Mouse (Mus musculus): ENCODE results near the gene Cdcp1.

Gene Cdcp1

GRCm38 (mm10) chr9:123215621-123216440 lies at the start of gene Cdcp1:
Gene Cdcp1, minus strand, starts transcription at chr9:123216038.
- DNase-seq: peak; percentile 76 to 92

- DNase-seq: peak; percentile 90 to 92
Observed at GRCm38 (mm10) chr9:123260611-123261021, 44.8 kb upstream of the Cdcp1 start, which contains the start of gene Tmem158. Gene Tmem158, minus strand, starts transcription at chr9:123260764.

GRCm38 (mm10) chr9:123259896-123260610 lies 44.2 kb upstream of the Cdcp1 start:
- peak; percentile 22 to 89 for DNase-seq

- peak in 1 of 2 experiments; percentile 84 for DNase-seq
Observed at GRCm38 (mm10) chr9:123259461-123259895, 43.6 kb upstream of the Cdcp1 start.

- DNase-seq: no peak
Observed at GRCm38 (mm10) chr9:123258796-123259195, 43.0 kb upstream of the Cdcp1 start.

- no peak for DNase-seq
Observed at GRCm38 (mm10) chr9:123255736-123256135, 39.9 kb upstream of the Cdcp1 start.

- no peak for DNase-seq
Observed at GRCm38 (mm10) chr9:123247992-123248391, 32.2 kb upstream of the Cdcp1 start.

- no peak for DNase-seq
Observed at GRCm38 (mm10) chr9:123245146-123245545, 29.3 kb upstream of the Cdcp1 start.

GRCm38 (mm10) chr9:123243988-123244387 lies 28.1 kb upstream of the Cdcp1 start:
- DNase-seq: no peak

- DNase-seq: no peak
Observed at GRCm38 (mm10) chr9:123241191-123241590, 25.4 kb upstream of the Cdcp1 start.

- no peak for DNase-seq
Observed at GRCm38 (mm10) chr9:123240751-123241150, 24.9 kb upstream of the Cdcp1 start.

GRCm38 (mm10) chr9:123240271-123240670 lies 24.4 kb upstream of the Cdcp1 start:
- no peak for DNase-seq

- DNase-seq: no peak
Observed at GRCm38 (mm10) chr9:123239651-123240050, 23.8 kb upstream of the Cdcp1 start.

GRCm38 (mm10) chr9:123238256-123239045 lies 22.6 kb upstream of the Cdcp1 start:
- no peak for DNase-seq

- peak; percentile 72 to 83 for DNase-seq
Observed at GRCm38 (mm10) chr9:123237739-123238138, 21.9 kb upstream of the Cdcp1 start.

- DNase-seq: peak in 1 of 2 experiments; percentile 57
Observed at GRCm38 (mm10) chr9:123235621-123236020, 19.8 kb upstream of the Cdcp1 start.

GRCm38 (mm10) chr9:123229826-123230225 lies 14.0 kb upstream of the Cdcp1 start:
- no peak for DNase-seq

- no peak for DNase-seq
Observed at GRCm38 (mm10) chr9:123228671-123229070, 12.8 kb upstream of the Cdcp1 start.

- no peak for DNase-seq
Observed at GRCm38 (mm10) chr9:123227106-123227750, 11.4 kb upstream of the Cdcp1 start.

- DNase-seq: peak in 1 of 2 experiments; percentile 34
Observed at GRCm38 (mm10) chr9:123224863-123225431, 9.1 kb upstream of the Cdcp1 start.

- DNase-seq: no peak
Observed at GRCm38 (mm10) chr9:123219826-123220225, 4.0 kb upstream of the Cdcp1 start.

GRCm38 (mm10) chr9:123213371-123213770 lies 2.5 kb downstream of the Cdcp1 start:
- DNase-seq: peak; percentile 48 to 81

All from kidney, postnatal 25 days (tissue).